Mouse (Mus musculus) cerebellum, postnatal 36 days (tissue): Measurements from ENCODE around the gene Pak7.

Experiments
- DNase-seq, 2 experiments: peaks; one replicate each; pipeline ENCODE4 v3.0.0; 2021 to 2022; ENCODE audit warnings: mixed read lengths in 2 of 2

Gene Pak7

GRCm38 (mm10) chr2:136387181-136388131, at the start of gene Pak7:
Gene Pak7, minus strand, starts transcription at chr2:136387967.
- DNase-seq, result peak; percentile 73 to 76

- no peak for DNase-seq
Measured at GRCm38 (mm10) chr2:136425561-136425960, 37.8 kb upstream of the Pak7 start.

DNA sequence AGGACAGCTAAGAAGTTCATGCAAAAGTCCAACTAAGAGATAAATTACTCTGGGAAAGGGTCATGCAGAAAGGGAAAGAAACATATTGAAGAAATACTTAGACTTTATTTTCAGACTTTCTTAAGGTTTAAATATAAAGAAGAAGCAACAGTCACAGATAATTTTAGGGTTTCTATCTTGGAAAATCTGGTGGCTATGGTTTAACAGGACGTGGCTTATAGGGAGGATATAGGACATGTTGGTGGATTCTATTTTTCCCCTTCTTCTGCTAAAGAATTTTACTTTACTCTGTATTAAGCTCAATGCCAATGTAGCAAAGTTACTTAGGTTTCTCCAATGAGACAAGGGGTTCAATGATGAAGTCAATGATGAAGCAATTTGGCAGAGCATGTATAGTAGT, 31.8 kb upstream of the Pak7 start:
- no peak for DNase-seq

- peak in 1 of 2 experiments; percentile 7 for DNase-seq
Measured at GRCm38 (mm10) chr2:136416381-136416780, 28.6 kb upstream of the Pak7 start.

DNA sequence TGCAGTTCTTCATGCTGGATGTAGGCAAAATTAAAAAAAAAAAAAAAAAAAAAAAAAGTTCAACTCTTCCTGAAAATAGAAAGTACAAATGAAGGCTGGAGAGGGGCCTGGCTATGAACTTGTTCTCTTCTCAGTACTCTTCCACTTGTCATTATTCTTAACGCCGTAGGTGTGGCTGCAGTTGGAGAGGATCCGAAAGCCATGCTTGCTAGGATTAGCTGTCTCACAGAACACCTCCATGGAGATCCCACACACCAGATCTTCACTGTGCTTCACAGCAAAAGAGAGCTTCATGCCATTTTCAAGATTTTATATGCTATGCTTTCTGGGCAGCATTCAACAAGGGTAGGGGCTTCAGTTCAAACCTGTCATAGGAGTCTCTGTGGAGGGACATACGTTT, 14.8 kb upstream of the Pak7 start:
- no peak for DNase-seq

- no peak for DNase-seq
Measured at GRCm38 (mm10) chr2:136375318-136375717, 12.4 kb downstream of the Pak7 start.

GRCm38 (mm10) chr2:136372361-136372760, 15.4 kb downstream of the Pak7 start:
- no peak for DNase-seq

GRCm38 (mm10) chr2:136351393-136352096, 36.2 kb downstream of the Pak7 start:
- DNase-seq, result peak; percentile 22 to 30

DNA sequence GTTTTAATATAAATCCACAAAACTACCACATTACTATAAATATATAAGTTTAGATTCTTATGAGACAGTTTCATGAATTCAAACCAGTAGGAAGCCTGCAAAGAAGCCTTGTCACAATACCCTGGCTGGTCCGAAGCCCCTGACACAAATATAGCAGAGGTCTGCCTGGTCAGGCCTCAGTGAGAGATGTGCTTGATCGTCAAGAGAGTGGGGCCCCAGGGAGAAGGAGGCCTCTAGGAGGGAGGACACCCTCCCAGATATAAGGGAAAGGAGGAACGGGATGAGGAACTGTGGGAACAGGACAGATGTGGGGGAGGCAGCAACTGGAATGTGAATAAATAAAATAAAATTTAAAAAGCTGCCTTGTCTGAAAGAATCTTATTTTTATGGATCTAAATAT, 37.3 kb downstream of the Pak7 start:
- DNase-seq, result no peak

- no peak for DNase-seq
Measured at GRCm38 (mm10) chr2:136349671-136350275, 38.0 kb downstream of the Pak7 start.

GRCm38 (mm10) chr2:136344240-136344780, 43.5 kb downstream of the Pak7 start:
- peak in 1 of 2 experiments; percentile 38 for DNase-seq

- DNase-seq, result no peak
Measured at GRCm38 (mm10) chr2:136329974-136330373, 57.8 kb downstream of the Pak7 start.

DNA sequence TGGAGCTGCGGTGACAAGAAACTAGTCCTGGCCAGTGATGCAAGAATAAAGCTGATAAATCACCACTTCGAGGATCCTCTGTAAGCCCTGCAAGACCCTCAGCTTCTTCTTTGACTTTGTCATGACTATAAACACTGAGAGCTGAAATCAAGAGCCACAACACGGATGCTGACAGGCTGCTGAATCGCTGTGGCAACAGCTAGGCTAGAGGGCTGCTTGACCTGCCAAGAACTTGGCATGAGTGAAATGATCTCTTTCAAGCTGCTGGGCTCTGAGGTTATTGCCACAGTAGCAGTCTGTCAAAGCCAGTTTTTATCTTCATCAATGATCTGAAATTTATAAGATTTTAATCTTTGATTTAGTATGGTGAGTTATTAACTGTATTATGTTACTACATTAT, 62.1 kb downstream of the Pak7 start:
- DNase-seq, result peak; percentile 48 to 50

GRCm38 (mm10) chr2:136309313-136309712, 78.5 kb downstream of the Pak7 start:
- no peak for DNase-seq

DNA sequence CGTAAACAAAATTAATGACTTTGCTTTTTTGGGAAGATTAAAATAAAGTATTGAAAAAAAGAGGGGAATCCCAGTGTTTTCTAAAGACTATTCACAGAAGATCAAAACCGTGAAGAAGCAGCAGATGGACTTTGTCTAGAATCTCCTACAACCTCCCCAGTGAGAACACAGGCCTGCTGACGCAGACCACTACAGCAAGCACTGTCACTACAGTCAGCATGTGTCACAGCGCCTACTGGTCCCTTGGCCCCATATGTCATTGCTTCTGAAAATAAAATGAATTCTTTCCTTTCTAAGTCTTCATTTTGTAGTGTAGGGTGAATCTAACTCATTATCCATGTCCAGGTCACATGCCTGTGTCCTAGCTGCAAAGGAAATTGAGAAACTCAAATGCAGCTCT, 79.0 kb downstream of the Pak7 start:
- DNase-seq, result no peak

DNA sequence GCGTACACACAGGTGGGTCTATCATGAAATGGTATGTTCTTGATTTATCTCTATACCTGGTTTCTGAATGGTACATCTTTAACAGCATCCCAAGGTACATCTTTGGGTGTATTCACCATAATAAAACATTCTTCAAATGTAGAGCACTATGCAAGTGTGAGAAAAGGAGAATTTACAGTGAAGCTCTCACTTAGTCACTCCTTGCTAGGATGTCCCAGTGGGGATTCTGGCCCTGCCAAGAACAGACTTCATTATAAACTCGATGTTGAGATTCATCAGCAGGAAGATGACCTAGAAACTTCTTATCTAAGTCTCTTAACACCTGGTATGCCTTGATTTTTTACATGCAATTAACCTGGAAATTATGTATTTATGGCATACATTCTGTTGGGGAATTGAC, 85.6 kb downstream of the Pak7 start:
- DNase-seq, result peak; percentile 50 to 57

GRCm38 (mm10) chr2:136301406-136301805, 86.4 kb downstream of the Pak7 start:
- DNase-seq, result peak; percentile 64 to 79

GRCm38 (mm10) chr2:136297371-136297770, 90.4 kb downstream of the Pak7 start:
- no peak for DNase-seq

GRCm38 (mm10) chr2:136282043-136282442, 105.7 kb downstream of the Pak7 start:
- peak in 1 of 2 experiments; percentile 36 for DNase-seq

GRCm38 (mm10) chr2:136241960-136242359, 145.8 kb downstream of the Pak7 start:
- peak in 1 of 2 experiments; percentile 16 for DNase-seq

DNA sequence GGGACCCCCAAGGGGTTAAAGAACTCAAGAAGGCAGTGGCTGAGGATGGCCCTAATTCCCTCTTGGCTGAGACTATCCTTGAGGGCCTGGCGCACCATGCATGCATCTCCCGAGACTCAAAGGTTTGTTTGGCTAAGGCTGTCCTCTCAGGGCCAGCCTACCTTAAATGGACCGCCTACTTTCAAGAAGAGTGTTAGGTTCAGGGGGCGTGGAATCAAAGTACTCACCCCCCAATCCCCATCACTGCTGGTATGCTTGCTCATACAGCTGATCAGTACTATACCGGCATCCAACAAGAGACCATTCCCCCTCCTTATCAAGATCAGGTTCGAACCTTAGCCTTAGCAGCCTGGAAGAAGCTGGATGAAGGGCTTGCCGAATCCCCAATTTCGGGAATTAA, 156.5 kb downstream of the Pak7 start:
- DNase-seq, result no peak

GRCm38 (mm10) chr2:136204034-136204433, 183.7 kb downstream of the Pak7 start:
- DNase-seq, result no peak

DNA sequence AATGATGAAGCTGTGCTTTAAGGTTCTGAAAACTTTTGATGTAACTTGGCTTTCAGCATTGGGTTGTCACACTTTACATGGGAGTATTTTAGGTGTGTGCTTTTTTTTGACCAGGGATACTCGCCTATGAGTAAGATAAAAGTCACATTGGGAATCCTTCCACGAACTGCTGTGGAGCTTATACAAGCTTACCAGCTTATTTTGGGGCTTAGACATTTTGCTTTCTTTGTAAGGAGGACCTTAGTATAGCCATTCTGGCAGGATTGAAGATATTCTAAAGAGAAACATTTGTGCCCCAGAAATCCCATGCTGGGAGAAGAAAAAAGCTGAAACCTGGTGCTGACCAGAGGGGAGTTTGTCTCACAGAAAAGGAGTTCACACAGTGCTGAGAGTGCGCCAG, 212.7 kb downstream of the Pak7 start:
- peak in 1 of 2 experiments; percentile 18 for DNase-seq
